In genomic region chr4:148625756-148626622, GRCm38 (mm10) we compare ENCODE assay signal across 8 mouse cellular contexts. TPM values are rescaled to one million over a fixed set of nuclear protein-coding genes. Genes with fewer than 3 reads are reported as not detected.
DNase-seq lines count a peak whose midpoint lies in the region; ATAC-seq lines count a peak whose summit lies in the region.

No protein-coding gene starts in this region.

- H3K27me3 ChIP-seq in heart, embryonic 14.5 days (ENCODE audit: control insufficient read depth, insufficient read depth, low read length) = no peaks in the 10 kb centered on the region
- H3K27me3 ChIP-seq in stomach, embryonic 14.5 days (ENCODE audit: control insufficient read depth, insufficient read depth, low read length) = no peaks in the 10 kb centered on the region

- peak overlapping the region; percentile 76 for H3K4me2 ChIP-seq in heart, embryonic 14.5 days (ENCODE audit: low read length)
- H3K4me2 ChIP-seq in stomach, embryonic 14.5 days (replicated peaks; ENCODE audit: low read depth, low read length) = peak overlapping the region; percentile 85

- peak overlapping the region; percentile 100 for H3K9ac ChIP-seq in heart, embryonic 14.5 days (ENCODE audit: low read length)
- H3K9ac ChIP-seq in stomach, embryonic 14.5 days (replicated peaks; ENCODE audit: low read depth, low read length) = peak overlapping the region; percentile 99

- H3K9me3 ChIP-seq in heart, embryonic 14.5 days (ENCODE audit: control insufficient read depth, low read length) = no peaks in the 10 kb centered on the region
- H3K9me3 ChIP-seq in stomach, embryonic 14.5 days (ENCODE audit: control insufficient read depth, low read depth, low read length) = no peaks in the 10 kb centered on the region

- DNase-seq in cerebellum, adult 11 months = peak; percentile 21
- DNase-seq in cerebellum, postnatal 4 days (ENCODE audit: low spot score in 2 of 2) = no peak
- DNase-seq in B cell, adult 2 months = peak; percentile 60 to 62
- peak; percentile 48 for DNase-seq in cerebellum, adult 9-10 months
- DNase-seq in kidney, postnatal 25 days = peak; percentile 55 to 69

- H3K27ac ChIP-seq in heart, embryonic 14.5 days (replicated peaks in 1 of 2; ENCODE audit: control insufficient read depth in 1 of 2, insufficient read depth in 1 of 2, low read depth in 2 of 2, low read length in 2 of 2) = peak overlapping the region; percentile 89 to 97
- peak overlapping the region; percentile 97 for H3K27ac ChIP-seq in stomach, embryonic 14.5 days (ENCODE audit: low read length)

- H3K36me3 ChIP-seq in heart, embryonic 14.5 days (ENCODE audit: control insufficient read depth, insufficient read depth, low read length) = peaks cover 43% of the 10 kb centered on the region
- peaks cover 39% of the 10 kb centered on the region for H3K36me3 ChIP-seq in stomach, embryonic 14.5 days (ENCODE audit: control insufficient read depth, insufficient read depth, low read length)

- peaks cover 2 to 17% of the 10 kb centered on the region in 2 experiments; a peak in 3 of 4 replicates for H3K4me1 ChIP-seq in heart, embryonic 14.5 days (ENCODE audit: control insufficient read depth in 2 of 2, insufficient read depth in 2 of 2, low read length in 2 of 2)
- H3K4me1 ChIP-seq in stomach, embryonic 14.5 days (ENCODE audit: control insufficient read depth, insufficient read depth, low read length) = peaks cover 15% of the 10 kb centered on the region; the same call in 1 of the 2 replicates

- peak; percentile 54 for ATAC-seq in heart, embryonic 14.5 days (ENCODE audit: insufficient number of reproducible peaks, insufficient read depth, low FRiP score, low read depth)
- ATAC-seq in megakaryocyte, adult 5-6 weeks (ENCODE audit: poor library complexity, severe bottlenecking) = peak; percentile 30
- ATAC-seq in stomach, embryonic 14.5 days (ENCODE audit: insufficient number of reproducible peaks, insufficient read depth, low FRiP score, low read depth) = peak; percentile 62

- H3K4me3 ChIP-seq in heart, embryonic 14.5 days (ENCODE audit: control insufficient read depth in 1 of 2, insufficient read depth in 1 of 2, low read depth in 1 of 2, low read length in 2 of 2) = peak overlapping the region; percentile 69 to 100
- H3K4me3 ChIP-seq in stomach, embryonic 14.5 days (ENCODE audit: low read depth, low read length) = peak overlapping the region; percentile 100

- whole genome bisulfite sequencing in heart, embryonic 14.5 days = under 1% methylated on average over 57 of the region's 57 CpGs
- WGBS in stomach, embryonic 14.5 days = under 1% methylated on average over 57 of the region's 57 CpGs

RNA-seq across cellular contexts. Expression of gene Tardbp, which starts 0.8 kb away (rescaled TPM):
- polyA plus RNA-seq in heart, embryonic 14.5 days (2014; fragmentation: Nextera tagmentation; extraction: Ambion mirVana) = 80.9 and 87.6 TPM in 2 replicates
- total RNA-seq in megakaryocyte, adult 5-6 weeks (2015) = 193 and 196 TPM in 2 replicates
- total RNA-seq in megakaryocyte, adult 5-6 weeks (2017) = 339 and 406 TPM in 2 replicates
- polyA plus RNA-seq in stomach, embryonic 14.5 days (2014; fragmentation: Nextera tagmentation; extraction: Ambion mirVana) = 154 and 159 TPM in 2 replicates

RNA-seq across cellular contexts. Expression of gene Gm572, which starts 17.1 kb away (rescaled TPM):
- polyA plus RNA-seq in heart, embryonic 14.5 days (2014; fragmentation: Nextera tagmentation; extraction: Ambion mirVana) = 0.19 and 0.28 TPM in 2 replicates
- 0.23 and 0.29 TPM in 2 replicates for total RNA-seq in megakaryocyte, adult 5-6 weeks (2015)
- not detected in 2 replicates for total RNA-seq in megakaryocyte, adult 5-6 weeks (2017)
- polyA plus RNA-seq in stomach, embryonic 14.5 days (2014; fragmentation: Nextera tagmentation; extraction: Ambion mirVana) = not detected in 2 replicates

RNA-seq across cellular contexts. Expression of gene Masp2, which starts 23.6 kb away (rescaled TPM):
- 0.08 TPM in 1 of 2 replicates, not detected in the other for polyA plus RNA-seq in heart, embryonic 14.5 days (2014; fragmentation: Nextera tagmentation; extraction: Ambion mirVana)
- total RNA-seq in megakaryocyte, adult 5-6 weeks (2015) = 0.21 TPM in 1 of 2 replicates, not detected in the other
- 0.77 TPM in 1 of 2 replicates, not detected in the other for total RNA-seq in megakaryocyte, adult 5-6 weeks (2017)
- polyA plus RNA-seq in stomach, embryonic 14.5 days (2014; fragmentation: Nextera tagmentation; extraction: Ambion mirVana) = 0.67 TPM in 1 of 2 replicates, not detected in the other

RNA-seq across cellular contexts. Expression of gene Srm, which starts 34.7 kb away (rescaled TPM):
- 98.1 and 101 TPM in 2 replicates for polyA plus RNA-seq in heart, embryonic 14.5 days (2014; fragmentation: Nextera tagmentation; extraction: Ambion mirVana)
- total RNA-seq in megakaryocyte, adult 5-6 weeks (2015) = 21.0 and 27.3 TPM in 2 replicates
- 4.7 and 8.5 TPM in 2 replicates for total RNA-seq in megakaryocyte, adult 5-6 weeks (2017)
- 197 and 201 TPM in 2 replicates for polyA plus RNA-seq in stomach, embryonic 14.5 days (2014; fragmentation: Nextera tagmentation; extraction: Ambion mirVana)

Comparison
In these comparisons a context has a peak if more than half of its experiments do, and no peak if none do; other contexts are left out.
1. DNase-seq: peak in cerebellum, adult 11 months (single experiment), B cell, adult 2 months (2 of 2), cerebellum, adult 9-10 months (single experiment) and kidney, postnatal 25 days (2 of 2); none in cerebellum, postnatal 4 days (0 of 2).
2. Peak in every context shown above with its lines, with median percentiles within 50 percentile points of each other: ATAC-seq.